Mouse (Mus musculus) lung, postnatal 0 days (tissue): ENCODE results near the gene Pfkfb3.

ENCODE experiments used
- CTCF ChIP-seq: IDR thresholded peaks from 2 replicates; pipeline ENCODE4 v1.5.1; 2016; ENCODE audit warnings: antibody characterized with exemption, mild to moderate bottlenecking
- EP300 ChIP-seq: IDR thresholded peaks from 2 replicates; pipeline ENCODE4 v1.6.1; 2016; ENCODE audit warnings: antibody characterized with exemption, mild to moderate bottlenecking, control low read depth

DNA sequence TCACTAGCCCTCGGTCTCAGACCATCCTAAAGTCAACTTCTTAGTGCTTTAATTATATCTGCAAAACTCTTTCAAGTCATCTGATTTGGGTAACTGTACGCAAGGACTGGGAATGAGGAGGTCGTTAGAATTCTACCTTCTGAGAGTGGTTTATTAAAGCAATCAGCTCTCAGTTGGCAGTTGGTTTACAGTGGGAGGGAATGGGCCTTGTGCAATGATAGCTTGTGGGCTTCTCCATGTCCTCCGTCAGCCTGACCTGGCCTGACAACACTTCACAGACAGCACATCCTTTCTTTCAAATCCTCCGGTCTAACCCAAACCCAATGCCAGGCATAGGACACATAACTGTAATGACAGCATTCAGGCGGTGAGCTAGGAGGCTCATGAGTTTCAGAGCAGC, 10.9 kb upstream of the Pfkfb3 start:
- TF ChIP-seq CTCF: no peak
- no peak for TF ChIP-seq EP300
